Mouse (Mus musculus): ENCODE results near the gene Nupl1.

- TF ChIP-seq CTCF (IDR thresholded peaks at IDR 0.05; ENCODE audit: extremely low read depth, insufficient read depth, low read length) = no peak
- TF ChIP-seq POLR2A (IDR thresholded peaks at IDR 0.05; ENCODE audit: extremely low read depth, insufficient read depth, low read length) = no peak
These were observed 108.0 kb downstream of the Nupl1 start for GRCm38 (mm10) chr14:60143234-60143633.

Data from cortical plate, adult 2 months (tissue).